Mouse (Mus musculus): Measurements from ENCODE around the gene Adap1. TPM values are rescaled to one million over a fixed set of nuclear protein-coding genes. Genes with fewer than 3 reads are reported as not detected.

Adap1 gene
- total RNA-seq, 2 experiments from 2014 or later, result 23.8 to 47.0 TPM

DNA sequence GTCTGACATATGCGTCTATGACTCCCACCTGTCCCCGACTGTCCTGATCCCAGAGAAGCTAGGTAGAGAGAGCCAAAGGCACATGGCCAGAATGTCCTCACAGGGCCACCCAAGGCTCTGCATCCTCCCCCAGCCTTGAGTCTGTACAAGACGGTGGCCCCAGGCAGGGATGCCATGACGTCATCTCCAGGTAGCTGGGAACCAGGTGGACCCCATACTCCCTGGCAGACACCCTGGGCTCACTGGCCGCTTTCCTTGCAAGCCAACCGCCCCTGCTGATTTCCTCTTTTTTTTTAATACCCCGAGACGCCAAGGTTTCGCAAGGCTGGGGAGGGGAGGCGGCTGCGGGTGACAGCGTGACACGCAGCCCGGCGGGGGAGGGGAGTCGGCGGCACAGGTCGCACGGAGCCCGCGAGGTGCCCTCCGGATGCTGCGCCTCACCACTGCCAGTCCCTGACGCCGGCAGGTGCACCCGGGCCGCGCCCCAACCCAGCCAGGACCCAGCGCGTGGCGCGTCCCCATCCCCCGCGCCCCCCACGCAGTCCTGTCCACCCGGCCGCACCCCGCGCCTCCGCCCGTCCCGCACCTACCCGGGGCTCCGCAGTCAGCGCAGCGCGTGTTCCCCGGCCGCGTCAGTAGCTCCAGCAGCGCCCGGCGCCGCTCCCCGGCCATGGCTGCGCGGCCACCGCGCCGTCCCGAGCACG lies 579 bp downstream of the Adap1 start:
- peak; percentile 48 for ATAC-seq (replicated peaks; ENCODE audit: poor library complexity)

DNA sequence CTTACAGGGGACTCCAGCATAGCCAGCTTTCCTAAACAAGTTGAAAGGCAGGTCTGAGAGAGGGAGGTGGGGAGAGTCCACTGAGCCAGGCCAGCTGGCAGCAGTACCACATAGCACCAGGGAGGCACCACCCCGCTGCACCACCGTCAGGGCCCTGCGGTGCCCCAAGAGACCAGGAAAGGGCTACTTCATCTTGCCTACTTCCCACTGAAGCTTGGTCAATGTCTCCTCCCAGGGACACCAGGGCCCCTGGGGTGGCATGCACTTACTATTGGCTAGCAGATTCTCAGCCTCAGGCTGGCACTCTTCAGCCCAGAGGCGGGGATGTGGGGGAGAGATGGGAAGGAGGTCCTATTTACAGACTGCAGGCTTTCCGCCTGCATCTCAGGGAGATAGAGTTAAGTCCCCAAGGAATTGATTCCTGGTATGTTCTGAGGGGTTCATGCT lies 1.4 kb downstream of the Adap1 start:
- ATAC-seq (replicated peaks; ENCODE audit: poor library complexity), result peak; percentile 49

DNA sequence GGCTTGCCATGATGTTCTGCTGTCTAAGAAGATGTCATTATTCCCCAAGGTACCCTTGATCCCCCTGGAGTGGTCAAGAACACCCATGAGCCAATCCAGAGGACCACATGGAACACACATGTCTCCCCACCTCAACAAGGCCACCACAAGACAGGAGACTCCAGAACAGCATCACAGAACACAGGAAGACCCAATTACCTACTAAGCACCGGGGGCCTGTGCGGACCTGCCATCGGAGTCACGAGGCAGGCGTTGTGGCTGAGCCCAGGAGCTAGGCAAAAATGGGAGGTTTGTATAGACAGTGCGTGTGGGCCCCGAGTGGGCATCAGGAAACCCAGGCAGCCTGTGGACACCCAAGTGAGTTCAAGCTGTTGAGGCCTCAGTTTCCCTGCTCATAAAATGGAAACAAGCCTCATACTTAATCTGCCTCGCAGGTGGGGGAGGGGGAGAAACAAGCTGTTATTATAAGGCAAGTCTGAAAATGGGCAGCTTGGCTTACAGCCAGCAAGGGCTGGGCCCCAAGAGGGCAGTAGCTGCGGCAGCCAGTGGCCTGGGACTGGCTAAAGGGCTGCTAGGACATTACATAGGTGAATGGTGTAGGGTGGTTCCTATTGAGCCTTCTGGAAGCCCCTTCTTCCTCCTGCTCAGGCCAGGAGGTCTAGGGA lies 2.0 kb downstream of the Adap1 start:
- ATAC-seq (replicated peaks; ENCODE audit: poor library complexity), result no peak

DNA sequence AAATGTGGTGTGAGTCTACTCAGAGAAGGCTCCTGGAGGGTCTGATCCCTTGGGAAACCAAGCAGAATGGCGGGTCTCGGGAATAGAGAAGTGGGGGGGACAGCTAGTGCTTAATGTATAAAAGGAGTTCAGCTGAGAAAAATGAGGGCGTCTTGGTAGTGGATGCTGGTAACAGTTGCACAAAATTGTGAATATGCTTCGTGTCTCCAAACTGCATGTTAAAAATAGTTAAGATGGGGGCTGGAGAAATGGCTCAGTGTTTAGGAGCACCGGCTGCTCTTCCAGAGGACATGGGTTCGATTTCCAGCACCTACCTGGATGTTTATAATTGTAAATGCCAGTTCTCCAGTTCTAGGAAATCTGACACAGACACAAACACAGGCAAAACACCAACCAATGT lies 4.1 kb downstream of the Adap1 start:
- no peak for ATAC-seq (replicated peaks; ENCODE audit: poor library complexity)

DNA sequence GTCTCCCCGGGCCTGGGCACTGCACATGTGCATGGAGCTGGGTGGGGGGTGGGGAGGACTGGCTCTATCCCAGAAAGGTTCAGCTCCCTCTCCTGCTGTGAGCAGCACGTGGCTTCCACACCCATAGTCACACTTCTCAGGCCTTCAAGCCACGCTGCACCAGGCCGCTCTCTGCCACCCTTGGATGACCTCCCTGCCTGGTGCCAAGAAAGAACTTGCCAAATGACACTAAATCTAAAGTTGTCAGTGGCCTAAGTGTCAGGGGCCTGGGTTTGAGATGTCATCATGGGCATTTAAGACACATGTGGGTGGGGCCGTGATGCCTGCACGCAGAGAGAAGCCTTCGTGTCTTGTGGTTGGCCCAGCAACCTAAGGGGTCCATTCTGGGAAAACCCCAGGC lies 5.0 kb downstream of the Adap1 start:
- no peak for ATAC-seq (replicated peaks; ENCODE audit: poor library complexity)

DNA sequence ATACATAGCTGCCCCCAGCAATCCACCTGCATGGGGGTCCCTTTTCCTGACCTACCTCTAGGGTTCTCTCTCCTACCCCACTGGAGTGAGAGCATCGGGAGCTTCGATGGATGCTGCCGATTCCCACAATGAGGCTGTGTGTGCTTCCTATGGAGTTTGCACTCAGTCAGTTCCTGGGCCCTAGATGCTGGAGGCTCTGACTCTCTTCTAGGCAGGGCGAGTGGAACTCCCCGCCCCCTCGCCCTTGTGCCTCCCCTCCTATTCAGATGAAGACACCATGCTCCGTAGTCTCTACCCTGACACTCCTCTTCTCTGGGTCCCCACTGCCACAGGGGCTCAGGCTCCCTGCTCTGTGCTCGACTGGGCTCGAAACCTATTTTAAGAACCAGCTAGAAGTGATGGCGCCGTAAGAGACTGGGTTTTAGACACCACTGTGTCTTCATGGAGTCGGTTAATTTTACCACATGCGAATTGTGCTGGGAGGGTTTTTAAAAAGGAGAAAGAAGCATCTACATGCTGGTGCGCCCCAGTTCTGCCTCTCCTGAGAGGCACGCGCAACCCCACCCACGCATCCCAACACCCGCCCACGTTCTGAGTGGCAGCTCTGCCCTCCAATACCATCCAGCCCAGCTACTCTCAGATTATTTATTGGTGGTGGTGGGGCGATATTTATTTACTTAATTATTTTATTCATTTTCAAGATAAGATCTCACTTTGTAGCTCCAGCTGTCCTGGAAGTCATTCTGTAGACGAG lies 7.5 kb downstream of the Adap1 start:
- no peak for ATAC-seq (replicated peaks; ENCODE audit: poor library complexity)

DNA sequence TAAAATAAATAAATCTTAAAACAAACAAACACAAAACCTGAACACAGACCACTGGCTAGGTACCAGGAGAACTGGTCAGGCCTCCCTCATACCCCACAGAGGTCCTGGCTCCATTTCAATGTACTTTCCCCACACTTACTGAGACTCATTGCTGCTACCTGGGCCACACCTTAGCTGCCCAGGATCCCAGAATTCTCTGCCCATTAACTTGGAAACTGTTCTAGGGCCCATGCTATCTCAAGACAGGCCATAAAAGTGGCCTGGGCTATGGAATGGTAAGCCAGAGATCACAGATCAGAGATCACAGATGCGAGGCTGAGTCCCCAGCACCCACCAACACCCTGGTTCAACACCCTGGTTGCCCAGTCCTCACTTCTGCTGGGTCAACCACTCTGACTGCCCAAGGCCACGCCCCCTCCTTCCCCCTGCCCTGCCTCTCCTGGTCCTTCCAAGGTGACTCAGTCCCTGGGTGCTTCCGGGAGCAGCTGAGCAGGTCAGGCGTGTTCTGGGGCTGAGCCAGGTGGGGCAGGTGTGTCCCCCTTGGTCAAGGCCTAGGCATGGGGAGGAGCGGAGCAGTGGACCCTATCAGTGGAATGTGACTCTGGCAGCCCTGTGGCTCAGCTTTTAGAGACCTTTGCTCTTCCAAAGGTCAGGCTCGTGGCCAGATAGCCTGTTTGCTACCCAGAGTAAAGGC lies 8.3 kb downstream of the Adap1 start:
- no peak for ATAC-seq (replicated peaks; ENCODE audit: poor library complexity)

DNA sequence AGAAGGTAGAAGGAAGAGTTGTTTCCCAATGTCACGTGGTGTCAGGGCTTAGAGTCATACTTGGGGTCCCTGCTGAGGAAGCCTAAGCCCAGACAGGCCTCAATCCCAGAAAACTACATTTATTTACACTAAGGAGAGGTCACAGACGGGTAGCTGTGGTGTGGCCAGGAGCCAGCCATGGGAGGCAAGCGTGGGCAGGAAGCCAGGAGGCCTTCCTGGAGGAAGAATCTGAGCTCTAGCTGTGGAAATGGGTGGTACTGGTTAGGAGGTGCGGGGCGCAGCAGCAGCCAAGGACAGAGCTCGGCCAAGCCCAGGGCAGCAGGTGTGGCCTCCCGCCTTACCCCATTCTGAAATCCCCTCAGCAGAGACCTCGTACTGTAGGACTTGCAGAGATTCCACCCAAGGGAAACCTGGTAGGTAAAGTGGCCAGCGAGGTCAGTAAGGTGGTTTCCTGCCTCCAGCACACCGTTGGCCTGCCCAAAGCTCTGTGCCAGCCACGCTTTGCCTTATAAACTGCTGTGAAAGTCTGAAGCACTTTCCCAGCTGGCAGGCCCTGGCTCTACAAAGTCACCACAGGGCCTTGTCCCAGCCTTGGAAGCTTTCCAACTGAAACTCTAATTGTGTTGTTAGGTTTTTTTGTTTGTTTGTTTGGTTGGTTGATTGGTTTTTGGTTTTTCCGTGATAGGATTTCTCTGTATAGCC lies 10.3 kb downstream of the Adap1 start:
- ATAC-seq (replicated peaks; ENCODE audit: poor library complexity), result no peak

DNA sequence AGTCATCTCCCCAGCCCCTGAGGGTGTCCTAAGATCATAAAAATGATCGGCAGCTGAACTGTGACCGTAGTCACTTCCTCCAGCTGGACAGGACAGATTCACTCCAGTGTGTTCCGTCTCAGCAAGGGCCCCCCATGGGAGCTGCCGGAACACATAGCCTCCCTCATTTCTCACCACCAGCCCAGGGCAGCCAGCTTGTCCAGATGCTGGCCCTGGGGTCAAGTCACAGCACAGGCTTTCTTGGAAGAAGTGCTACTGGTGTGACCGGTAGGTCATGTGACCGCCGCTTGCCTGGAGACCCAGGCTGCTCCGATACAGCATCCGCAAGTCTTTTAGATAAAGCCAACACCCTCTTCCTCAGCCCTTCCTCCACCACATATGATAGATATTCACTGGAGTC lies 11.9 kb downstream of the Adap1 start:
- ATAC-seq (replicated peaks; ENCODE audit: poor library complexity), result no peak

DNA sequence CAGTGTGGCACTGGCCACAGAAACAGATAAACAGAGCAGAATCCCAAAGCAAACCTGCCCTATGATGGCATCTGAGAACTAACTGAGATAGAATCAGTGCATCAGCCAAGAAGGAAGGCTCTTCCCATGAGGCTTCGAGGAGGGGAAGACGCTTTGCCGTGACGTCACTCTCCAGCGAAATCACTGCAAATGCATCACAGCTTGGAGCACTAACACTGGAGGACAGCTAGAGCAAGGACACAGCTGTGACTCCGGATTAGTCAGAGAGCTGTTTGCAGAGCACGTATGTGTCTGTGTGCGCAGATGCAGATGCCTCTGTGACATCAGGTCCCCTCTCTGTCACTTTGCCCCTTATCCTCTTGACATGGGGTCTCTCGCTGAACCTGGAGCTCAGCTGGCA lies 13.6 kb downstream of the Adap1 start:
- ATAC-seq (replicated peaks; ENCODE audit: poor library complexity), result no peak

DNA sequence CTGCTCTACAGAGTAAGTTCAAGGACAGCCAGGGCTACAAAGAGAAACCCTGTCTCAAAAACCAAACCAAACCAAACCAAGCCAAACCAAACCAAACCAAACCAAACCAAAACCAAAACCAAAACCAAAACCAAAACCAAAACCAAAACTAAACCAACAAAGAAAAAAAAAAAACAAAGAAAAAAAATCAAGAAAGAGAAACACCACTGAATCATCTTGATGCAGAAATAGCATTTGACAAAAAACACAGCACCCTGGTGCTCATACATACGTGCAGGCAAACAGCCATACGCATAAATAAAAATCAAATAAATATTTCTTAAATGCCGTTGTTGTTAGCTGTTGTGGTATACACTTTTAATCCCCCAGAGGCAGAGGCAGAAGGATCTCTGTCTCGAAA lies 14.9 kb downstream of the Adap1 start:
- no peak for ATAC-seq (replicated peaks; ENCODE audit: poor library complexity)

DNA sequence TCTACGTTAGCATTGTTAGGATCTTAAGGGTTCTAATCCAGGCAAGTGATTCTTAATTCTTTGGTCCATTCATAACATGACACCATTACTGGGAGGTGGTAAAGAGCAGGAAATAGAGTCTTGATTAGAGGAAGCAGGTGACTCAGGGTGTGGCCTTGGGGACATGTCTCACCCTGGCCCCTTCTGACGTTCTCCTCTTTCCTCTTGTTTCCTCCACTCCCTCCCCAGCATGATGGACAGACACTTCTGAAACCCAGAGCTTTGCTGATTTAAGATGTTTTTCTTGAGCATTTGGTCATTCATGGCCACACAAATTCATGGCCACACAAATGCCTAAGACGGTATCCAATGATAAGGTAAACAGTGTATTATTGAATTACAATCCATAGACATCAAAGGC lies 15.5 kb downstream of the Adap1 start:
- ATAC-seq (replicated peaks; ENCODE audit: poor library complexity), result peak; percentile 52; the same call in 1 of the 2 replicates

DNA sequence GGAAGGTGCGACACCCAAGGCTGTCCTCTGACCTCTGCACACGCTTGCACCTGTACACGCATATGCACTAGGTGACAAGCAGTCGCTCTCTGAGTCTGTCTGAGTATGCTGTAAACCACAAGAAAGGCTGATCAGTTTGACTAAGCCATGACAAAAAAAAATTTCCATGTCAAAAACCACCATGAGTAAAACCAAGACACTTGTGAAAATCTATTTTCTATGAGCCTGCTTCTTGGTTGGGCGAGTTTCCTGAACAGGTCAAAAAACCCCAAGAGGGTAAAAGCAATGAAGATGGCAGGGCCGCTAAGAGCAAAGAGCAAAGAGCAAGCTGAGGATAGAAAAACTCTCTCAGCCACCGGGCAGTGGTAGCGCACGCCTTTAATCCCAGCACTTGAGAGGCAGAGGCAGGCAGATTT lies 21.8 kb downstream of the Adap1 start:
- no peak for ATAC-seq (replicated peaks; ENCODE audit: poor library complexity)

DNA sequence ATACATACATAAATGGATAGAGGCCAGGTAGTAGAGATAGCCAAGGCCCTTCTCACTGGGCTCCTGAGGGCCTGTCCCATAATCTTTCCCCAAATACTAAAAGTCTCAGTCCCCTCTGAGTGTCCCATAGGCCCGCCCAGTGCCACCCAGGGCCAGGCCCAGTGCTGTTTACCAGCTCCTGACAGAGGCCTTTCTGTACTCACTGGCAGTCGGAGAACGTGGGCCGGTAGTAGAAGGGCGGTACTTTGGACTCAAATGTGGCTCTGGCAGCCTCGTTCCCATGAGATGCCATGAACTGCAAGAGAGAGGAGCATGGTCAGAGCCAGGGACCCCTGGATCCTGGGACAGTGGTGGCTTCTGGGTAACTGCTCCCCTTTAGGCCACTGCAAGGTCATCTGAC lies 23.3 kb downstream of the Adap1 start:
- ATAC-seq (replicated peaks; ENCODE audit: poor library complexity), result no peak

DNA sequence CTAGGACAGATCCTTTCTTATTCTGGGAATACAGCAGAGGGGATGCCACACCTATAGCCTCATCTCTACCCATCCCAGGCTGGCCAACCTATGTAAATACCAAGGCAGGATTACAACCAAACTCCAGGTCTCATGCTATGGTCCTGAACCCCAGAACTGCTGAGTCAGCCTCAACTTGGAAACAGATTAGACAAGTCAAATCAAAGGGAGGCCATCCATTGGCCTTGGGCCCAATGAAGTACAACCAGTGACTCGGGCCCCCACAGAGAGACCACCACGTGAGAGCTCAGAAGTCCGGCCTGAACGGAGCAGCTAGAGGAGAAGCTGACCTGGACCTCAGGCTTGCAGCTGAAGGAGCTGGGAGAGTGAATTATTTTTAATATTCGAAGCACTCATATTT lies 27.7 kb downstream of the Adap1 start:
- ATAC-seq (replicated peaks; ENCODE audit: poor library complexity), result no peak

DNA sequence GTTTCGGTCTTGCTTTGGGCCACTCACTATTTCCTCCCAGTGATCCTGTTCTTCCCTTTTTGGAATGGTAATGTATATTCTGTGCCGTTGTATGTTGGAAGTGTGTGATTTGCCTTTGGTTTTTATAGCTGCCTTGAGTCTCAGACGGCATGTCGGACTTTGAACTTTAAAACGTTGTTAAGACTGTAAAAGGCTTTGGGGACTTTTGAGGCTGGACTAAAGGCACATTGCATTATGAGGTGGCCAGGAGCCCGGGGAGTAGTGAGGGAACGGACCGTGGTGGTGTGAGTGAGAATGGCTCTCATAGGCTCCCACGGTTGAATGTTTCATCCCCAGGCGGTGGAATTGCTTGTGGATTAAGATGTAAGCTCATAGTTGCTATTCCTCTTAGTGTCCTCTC lies 28.3 kb downstream of the Adap1 start:
- ATAC-seq (replicated peaks; ENCODE audit: poor library complexity), result no peak

DNA sequence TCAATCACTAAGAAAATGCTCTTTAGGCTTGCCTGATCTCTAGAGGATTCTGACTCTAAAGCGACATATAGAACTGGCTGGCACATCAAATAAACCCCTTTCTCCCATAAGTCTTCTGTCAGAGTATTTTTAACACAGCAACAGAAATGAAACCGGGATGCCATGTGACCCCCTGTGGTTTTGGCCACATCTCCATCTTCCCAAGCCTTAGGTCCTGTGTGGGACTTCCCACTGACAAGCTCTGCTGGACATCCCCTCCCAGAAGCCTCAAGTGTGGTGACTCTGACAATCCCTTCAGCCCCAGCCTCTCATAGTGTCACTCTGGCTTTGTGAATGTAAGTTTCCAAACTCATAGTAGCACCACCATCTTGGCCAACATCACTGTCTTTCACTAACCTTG lies 31.3 kb downstream of the Adap1 start:
- ATAC-seq (replicated peaks; ENCODE audit: poor library complexity), result no peak

DNA sequence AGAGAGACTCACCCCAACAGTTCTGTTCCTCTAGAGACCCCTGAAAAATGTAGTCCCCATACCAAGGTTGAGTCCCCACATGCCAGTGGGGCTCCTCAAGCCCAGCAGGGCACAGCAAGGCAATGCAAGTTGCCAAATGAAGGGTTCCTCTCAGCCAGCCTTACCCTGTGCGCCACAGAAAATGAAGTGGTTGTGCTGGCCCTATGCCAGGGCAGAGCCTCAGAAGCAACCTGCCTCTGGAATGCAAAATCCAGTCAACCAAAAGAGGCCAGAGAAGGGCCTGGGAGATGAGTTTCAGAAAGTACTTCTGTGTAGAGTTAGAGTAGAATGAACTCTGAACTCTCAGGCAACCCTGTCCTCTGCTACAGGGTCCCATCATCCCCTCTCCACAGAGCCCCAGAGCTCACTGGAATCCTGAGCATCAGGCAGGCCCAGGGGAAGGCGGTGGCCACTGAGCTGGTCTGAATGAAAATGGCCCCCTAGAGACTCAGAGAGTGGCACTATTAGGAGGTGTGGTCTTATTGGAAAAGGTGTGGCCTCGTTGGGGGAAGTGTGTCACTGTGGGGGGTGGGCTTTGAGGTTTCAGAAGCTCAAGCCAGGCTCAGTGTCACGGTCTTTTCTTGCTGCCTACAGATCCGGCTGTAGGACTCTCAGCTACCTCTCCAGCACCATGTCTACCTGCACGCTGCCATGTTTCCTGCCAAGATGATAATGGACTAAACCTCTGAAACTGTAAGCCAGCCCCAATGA lies 33.4 kb downstream of the Adap1 start:
- ATAC-seq (replicated peaks; ENCODE audit: poor library complexity), result no peak

DNA sequence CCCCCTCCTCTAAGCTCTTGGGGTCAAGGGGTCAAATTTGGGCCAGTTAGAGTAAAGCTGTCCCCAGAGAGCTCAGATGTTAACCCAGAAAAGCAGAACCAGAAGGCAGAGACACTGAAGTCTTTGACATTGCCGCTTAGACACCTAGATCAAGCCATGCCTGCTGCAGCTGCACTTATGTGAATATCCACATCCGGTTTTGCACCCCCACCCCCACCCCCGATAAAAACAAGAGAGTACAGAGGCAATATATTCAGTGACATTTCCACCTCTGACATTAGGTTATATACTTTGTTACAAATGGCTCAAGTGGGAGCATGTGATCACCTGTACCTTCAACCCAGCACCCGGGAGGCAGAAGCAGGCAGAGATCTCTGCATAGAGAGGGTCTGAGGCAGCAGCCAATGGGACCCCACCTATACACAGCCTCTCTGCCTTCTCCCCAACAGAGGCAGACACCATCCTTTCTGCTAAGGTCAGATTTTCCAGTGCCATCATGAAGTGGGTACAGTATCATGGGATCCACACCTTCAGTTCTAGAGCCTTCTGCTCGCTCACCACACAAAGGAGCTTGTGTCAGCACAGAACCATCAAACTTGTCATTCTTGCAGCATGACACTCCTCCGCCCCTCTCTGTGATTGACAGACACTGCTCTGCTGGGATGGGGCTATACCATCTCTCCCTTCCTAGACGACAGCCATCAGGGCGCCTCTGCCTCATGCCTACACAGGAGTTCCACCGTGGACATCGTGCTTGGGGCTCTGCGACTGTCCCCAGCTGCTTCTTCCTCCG lies 34.8 kb downstream of the Adap1 start:
- ATAC-seq (replicated peaks; ENCODE audit: poor library complexity), result no peak
